Mouse (Mus musculus): Measurements from ENCODE around the gene Gm6502. TPM values are rescaled to one million over a fixed set of nuclear protein-coding genes. Genes with fewer than 3 reads are reported as not detected.

Gene Gm6502
- not detected for polyA plus RNA-seq (2014; fragmentation: Illumina TruSeq; extraction: RNeasy Lipid Tissue Mini Kit (QIAGEN cat#74804); ENCODE audit: low read depth, low replicate concordance)

GRCm38 (mm10) chr5:94314135-94314534 is at the start of gene Gm6502:
Gm6502 (plus strand) TSS chr5:94314435.

GRCm38 (mm10) chr5:94306696-94307095 is 7.5 kb upstream of the Gm6502 start, which contains the start of gene A430089I19Rik:
A430089I19Rik (minus strand) TSS chr5:94306796.

GRCm38 (mm10) chr5:94339449-94339848 is 25.2 kb downstream of the Gm6502 start, which contains the start of gene AA792892:
AA792892 (plus strand) TSS chr5:94339749.

Other genes starting within 250 kb of the Gm6502 start
- not detected for gene BC061212, start 243.9 kb upstream of the Gm6502 start, polyA plus RNA-seq (2014; fragmentation: Illumina TruSeq; extraction: RNeasy Lipid Tissue Mini Kit (QIAGEN cat#74804); ENCODE audit: low read depth, low replicate concordance)
- not detected for gene Gm6351, start 238.1 kb upstream of the Gm6502 start, polyA plus RNA-seq (2014; fragmentation: Illumina TruSeq; extraction: RNeasy Lipid Tissue Mini Kit (QIAGEN cat#74804); ENCODE audit: low read depth, low replicate concordance)
- gene Gm3106, start 96.4 kb upstream of the Gm6502 start, polyA plus RNA-seq (2014; fragmentation: Illumina TruSeq; extraction: RNeasy Lipid Tissue Mini Kit (QIAGEN cat#74804); ENCODE audit: low read depth, low replicate concordance): not detected
- gene A430089I19Rik, start 7.6 kb upstream of the Gm6502 start, polyA plus RNA-seq (2014; fragmentation: Illumina TruSeq; extraction: RNeasy Lipid Tissue Mini Kit (QIAGEN cat#74804); ENCODE audit: low read depth, low replicate concordance): not detected
- not detected for gene AA792892, start 25.3 kb downstream of the Gm6502 start, polyA plus RNA-seq (2014; fragmentation: Illumina TruSeq; extraction: RNeasy Lipid Tissue Mini Kit (QIAGEN cat#74804); ENCODE audit: low read depth, low replicate concordance)
- not detected for gene Gm7682, start 131.3 kb downstream of the Gm6502 start, polyA plus RNA-seq (2014; fragmentation: Illumina TruSeq; extraction: RNeasy Lipid Tissue Mini Kit (QIAGEN cat#74804); ENCODE audit: low read depth, low replicate concordance)
- gene Gm3139, start 211.9 kb downstream of the Gm6502 start, polyA plus RNA-seq (2014; fragmentation: Illumina TruSeq; extraction: RNeasy Lipid Tissue Mini Kit (QIAGEN cat#74804); ENCODE audit: low read depth, low replicate concordance): not detected

All from liver, adult 10 weeks (tissue).